Mouse (Mus musculus) testis, adult 10 weeks (tissue): ENCODE measurements around the gene Olfr1367. TPM values are rescaled to one million over a fixed set of nuclear protein-coding genes. Genes with fewer than 3 reads are reported as not detected.

Experiments
- polyA plus RNA-seq: library from polyadenylated mRNA; stranded (reverse); fragments of 350-450 nt; fragmentation: Illumina TruSeq; extraction: RNeasy Lipid Tissue Mini Kit (QIAGEN cat#74804); gene quantifications from one replicate; pipeline ENCODE4 v1.2.3, GENCODE M21; 2014; ENCODE audit warnings: low read depth, low replicate concordance

Olfr1367 gene
- not detected for polyA plus RNA-seq

GRCm38 (mm10) chr13:21346610-21347009, at the start of gene Olfr1367:
Olfr1367 (plus strand) TSS chr13:21346910.

GRCm38 (mm10) chr13:21311926-21312325, 34.8 kb upstream of the Olfr1367 start, which contains the start of gene Gpx6:
Gpx6 (plus strand) TSS chr13:21312125.

GRCm38 (mm10) chr13:21362621-21363248, 16.0 kb downstream of the Olfr1367 start, which contains the start of gene Zscan12:
Zscan12 (plus strand) TSS chr13:21362820.

Other genes with a start within 250 kb of the Olfr1367 start
- not detected for gene Olfr1369-ps1, start 235.4 kb upstream of the Olfr1367 start, polyA plus RNA-seq
- gene Olfr263, start 217.3 kb upstream of the Olfr1367 start, polyA plus RNA-seq, result not detected
- 0.29 TPM for gene Olfr1368, start 201.0 kb upstream of the Olfr1367 start, polyA plus RNA-seq
- 180 TPM for gene Trim27, start 167.5 kb upstream of the Olfr1367 start, polyA plus RNA-seq
- gene Gpx5, start 54.2 kb upstream of the Olfr1367 start, polyA plus RNA-seq, result not detected
- gene Gpx6, start 34.8 kb upstream of the Olfr1367 start, polyA plus RNA-seq, result 42.6 TPM
- gene Zscan12, start 15.9 kb downstream of the Olfr1367 start, polyA plus RNA-seq, result 87.2 TPM
- gene Zkscan3, start 55.8 kb downstream of the Olfr1367 start, polyA plus RNA-seq, result 29.9 TPM
- 13.0 TPM for gene Pgbd1, start 94.1 kb downstream of the Olfr1367 start, polyA plus RNA-seq
- gene Zscan26, start 106.8 kb downstream of the Olfr1367 start, polyA plus RNA-seq, result 21.1 TPM
- 189 TPM for gene Nkapl, start 121.6 kb downstream of the Olfr1367 start, polyA plus RNA-seq
- 0.67 TPM for gene Zkscan4, start 132.0 kb downstream of the Olfr1367 start, polyA plus RNA-seq
- not detected for gene Gm10065, start 132.5 kb downstream of the Olfr1367 start, polyA plus RNA-seq
- gene AK157302, start 148.3 kb downstream of the Olfr1367 start, polyA plus RNA-seq, result 10.2 TPM
- gene Gm11273, start 154.5 kb downstream of the Olfr1367 start, polyA plus RNA-seq, result 0.88 TPM
- 9.0 TPM for gene Zkscan8, start 184.2 kb downstream of the Olfr1367 start, polyA plus RNA-seq
- not detected for gene Olfr1366, start 195.9 kb downstream of the Olfr1367 start, polyA plus RNA-seq
- not detected for gene Olfr1535, start 213.0 kb downstream of the Olfr1367 start, polyA plus RNA-seq
- not detected for gene Olfr1364, start 234.8 kb downstream of the Olfr1367 start, polyA plus RNA-seq